Mouse (Mus musculus) midbrain, embryonic 16.5 days (tissue): ENCODE measurements around the gene Amer2. TPM values are rescaled to one million over a fixed set of nuclear protein-coding genes. Genes with fewer than 3 reads are reported as not detected.
A peak's percentile ranks its signal among the peaks of the same experiment; 100 is the strongest.

Source experiments
- ATAC-seq: fragments of 200-750 bp; cut with Nextera tagmentation; 2 replicates; pipeline ENCODE4 v1.8.0; 2017; ENCODE audit warnings: moderate TSS enrichment
- H3K27ac ChIP-seq: fragments of 300-500 bp; sonication (generic); 2 replicates; pipeline ENCODE4 v1.5.1; 2014; ENCODE audit warnings: mild to moderate bottlenecking, low read length, mixed read lengths
- H3K27me3 ChIP-seq: fragments of 300-500 bp; sonication (generic); 2 replicates; pipeline ENCODE4 v1.6.1; 2014; ENCODE audit warnings: low read depth, low read length, mixed read lengths; ENCODE audit not compliant: control insufficient read depth, insufficient read depth
- H3K36me3 ChIP-seq: fragments of 300-500 bp; sonication (generic); 2 replicates; pipeline ENCODE4 v1.6.1; 2014; ENCODE audit warnings: mild to moderate bottlenecking, low read length, moderate library complexity, mixed read lengths; ENCODE audit not compliant: control insufficient read depth, insufficient read depth
- H3K4me1 ChIP-seq: fragments of 300-500 bp; sonication (generic); 2 replicates; pipeline ENCODE4 v1.6.1; 2014; ENCODE audit warnings: mild to moderate bottlenecking, low read length, mixed read lengths; ENCODE audit not compliant: control insufficient read depth, insufficient read depth
- H3K4me2 ChIP-seq: fragments of 300-500 bp; sonication (generic); 2 replicates; pipeline ENCODE4 v1.6.1; 2014; ENCODE audit warnings: mild to moderate bottlenecking, low read length, mixed read lengths
- H3K4me3 ChIP-seq: fragments of 300-500 bp; sonication (generic); 2 replicates; pipeline ENCODE4 v1.5.1; 2014; ENCODE audit warnings: low read depth, mild to moderate bottlenecking, low read length, moderate library complexity, mixed read lengths
- H3K9ac ChIP-seq: fragments of 300-500 bp; sonication (generic); 2 replicates; pipeline ENCODE4 v1.6.1; 2014; ENCODE audit warnings: low read depth, low read length, mixed read lengths
- H3K9me3 ChIP-seq: fragments of 300-500 bp; sonication (generic); replicated peaks from 2 replicates; pipeline ENCODE4 v1.6.1; 2014; ENCODE audit warnings: mild to moderate bottlenecking, low read length, mixed read lengths; ENCODE audit not compliant: control insufficient read depth, poor library complexity, severe bottlenecking
- WGBS: fragments of 180-500 bp; shearing (Covaris S2); extraction: QIAGEN DNeasy Blood & Tissue Kit; methylation state at CpG from one replicate; pipeline ENCODE4 v1.1.7; 2014; 5-methylcytosine and 5-hydroxymethylcytosine counted together
- polyA plus RNA-seq: library from polyadenylated mRNA; unstranded; fragments of >200 nt; fragmentation: Nextera tagmentation; extraction: Ambion mirVana; gene quantifications from 2 replicates; pipeline ENCODE4 v1.2.1, GENCODE M21; 2015

The Amer2 gene
- polyA plus RNA-seq, 1 experiment from 2014 or later = 20.8 TPM

DNA sequence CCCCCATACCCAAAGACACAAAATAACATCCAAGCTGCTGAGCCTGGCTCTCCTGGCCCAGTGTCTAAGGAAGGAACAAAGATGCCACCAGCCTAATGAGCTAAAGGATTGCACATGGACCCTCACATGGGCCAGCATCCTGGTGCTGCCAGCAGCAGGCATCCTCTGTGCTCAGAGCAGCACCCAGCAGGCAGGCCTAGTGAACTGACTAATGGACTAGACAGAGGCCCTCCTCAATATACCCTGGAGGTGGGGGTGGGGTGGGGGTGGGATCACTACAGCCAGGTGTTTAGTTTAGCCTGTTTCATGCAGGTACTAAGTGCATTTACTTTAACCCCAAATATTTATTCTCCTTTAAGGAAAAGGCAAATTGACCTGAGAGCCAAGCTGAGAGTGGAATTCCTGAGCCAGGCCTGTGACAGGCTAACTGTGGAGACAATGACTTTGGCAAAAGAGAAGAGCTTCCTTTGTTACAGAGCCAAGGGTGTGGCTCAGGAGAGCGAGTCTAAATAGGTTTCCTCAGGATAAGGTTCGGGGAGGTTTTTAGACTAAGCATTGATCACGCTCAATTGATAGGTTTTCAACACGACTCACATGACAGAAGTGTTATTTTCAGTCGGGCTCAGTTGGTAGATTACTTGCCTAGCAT, 3.3 kb upstream of the Amer2 start:
- Histone ChIP-seq H3K36me3 (no peaks in the 10 kb centered on the region), H3K4me3 (no peak overlapping the region), H3K4me2 (no peak overlapping the region), H3K27ac (no peak overlapping the region), H3K4me1 (peaks cover 10% of the 10 kb centered on the region), H3K9ac (no peak overlapping the region), H3K27me3 (no peaks in the 10 kb centered on the region), H3K9me3 (no peaks in the 10 kb centered on the region)
- 48% methylated on average over 5 of the region's 5 CpGs for WGBS
- peak; percentile 37; the same call in 1 of the 2 replicates for ATAC-seq

DNA sequence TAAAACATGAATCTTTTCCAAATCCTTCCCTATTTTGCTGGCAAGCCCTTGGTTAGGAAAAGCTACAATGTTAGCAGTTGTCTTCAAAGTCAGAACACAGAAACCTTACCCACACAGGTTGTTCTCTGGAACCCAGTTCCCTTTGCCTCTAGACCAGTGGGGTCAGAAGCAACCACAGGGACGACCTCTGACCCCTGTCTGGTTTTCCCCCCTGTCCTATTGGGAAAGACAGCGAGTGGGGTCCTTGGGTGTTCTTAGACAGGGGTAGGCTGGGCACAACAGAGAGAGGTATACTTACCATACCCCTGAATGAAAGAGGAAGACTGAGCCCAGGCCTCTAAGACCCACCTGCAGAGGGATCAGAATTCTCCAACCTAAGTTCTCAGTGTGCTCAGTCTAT, 4.0 kb downstream of the Amer2 start:
- H3K36me3 ChIP-seq = no peaks in the 10 kb centered on the region
- WGBS = 41% methylated on average over 2 of the region's 2 CpGs
- no peaks in the 10 kb centered on the region for H3K27me3 ChIP-seq
- H3K9me3 ChIP-seq = no peaks in the 10 kb centered on the region
- peak; percentile 11; the same call in 1 of the 2 replicates for ATAC-seq
- H3K4me1 ChIP-seq = peaks cover 29% of the 10 kb centered on the region
- peak overlapping the region; percentile 99 for H3K27ac ChIP-seq
- peak overlapping the region; percentile 99; the same call in 1 of the 2 replicates for H3K9ac ChIP-seq
- H3K4me2 ChIP-seq = peak overlapping the region; percentile 96
- peak overlapping the region; percentile 96; the same call in 1 of the 2 replicates for H3K4me3 ChIP-seq

DNA sequence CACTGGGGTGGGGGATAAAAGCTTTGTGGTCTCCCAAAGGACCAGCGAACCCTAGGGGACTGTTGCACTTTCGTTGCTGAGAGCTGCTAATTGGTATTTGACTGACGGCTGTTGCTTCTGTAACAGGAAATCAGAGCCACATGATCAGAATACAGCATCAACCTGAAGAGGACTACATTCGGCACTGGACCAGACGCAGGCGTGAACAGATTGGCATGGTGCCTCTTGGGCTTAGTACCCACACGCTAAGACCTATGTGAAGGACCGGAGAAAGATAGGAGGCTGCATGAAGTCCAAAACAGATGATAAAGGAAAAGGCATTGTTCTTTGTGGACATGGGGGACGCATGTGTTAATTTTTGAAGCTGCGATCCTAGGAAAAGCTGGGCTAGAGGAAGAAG, 4.5 kb downstream of the Amer2 start:
- Histone ChIP-seq H3K9me3 (no peaks in the 10 kb centered on the region), H3K4me1 (peaks cover 32% of the 10 kb centered on the region), H3K36me3 (no peaks in the 10 kb centered on the region), H3K9ac (peak overlapping the region; percentile 99), H3K27me3 (no peaks in the 10 kb centered on the region), H3K4me3 (peak overlapping the region; percentile 96), H3K4me2 (peak overlapping the region; percentile 96), H3K27ac (peak overlapping the region; percentile 99)
- 4% methylated on average over 10 of the region's 10 CpGs for WGBS
- peak; percentile 74 for ATAC-seq

DNA sequence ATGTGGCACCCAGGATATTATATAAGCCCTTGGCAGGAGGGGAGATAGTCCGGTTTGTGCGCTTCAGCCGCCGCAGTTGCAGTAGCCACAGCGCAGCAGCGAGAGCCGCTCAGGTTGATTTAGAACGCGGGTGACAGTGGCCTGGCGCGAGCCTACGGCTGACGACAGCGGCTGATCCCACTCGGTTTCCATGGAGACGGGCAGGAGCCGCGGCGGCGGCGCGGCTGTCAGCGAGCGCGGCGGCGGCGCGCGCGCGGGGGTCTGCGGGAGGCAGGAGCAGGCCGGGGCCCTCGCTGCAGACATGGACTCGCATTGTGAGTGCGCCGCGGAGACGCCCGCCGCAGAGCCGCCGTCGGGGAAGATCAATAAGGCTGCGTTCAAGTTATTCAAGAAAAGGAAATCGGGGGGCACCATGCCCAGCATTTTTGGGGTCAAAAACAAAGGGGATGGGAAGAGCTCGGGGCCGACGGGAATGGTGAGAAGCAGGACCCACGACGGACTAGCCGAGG, 5.1 kb downstream of the Amer2 start:
- Histone ChIP-seq H3K4me2 (peak overlapping the region; percentile 96), H3K27ac (peak overlapping the region; percentile 99), H3K9ac (peak overlapping the region; percentile 99), H3K36me3 (no peaks in the 10 kb centered on the region), H3K4me1 (peaks cover 38% of the 10 kb centered on the region), H3K4me3 (peak overlapping the region; percentile 96), H3K9me3 (no peaks in the 10 kb centered on the region), H3K27me3 (no peaks in the 10 kb centered on the region)
- under 1% methylated on average over 53 of the region's 53 CpGs for WGBS
- peak; percentile 93 for ATAC-seq

DNA sequence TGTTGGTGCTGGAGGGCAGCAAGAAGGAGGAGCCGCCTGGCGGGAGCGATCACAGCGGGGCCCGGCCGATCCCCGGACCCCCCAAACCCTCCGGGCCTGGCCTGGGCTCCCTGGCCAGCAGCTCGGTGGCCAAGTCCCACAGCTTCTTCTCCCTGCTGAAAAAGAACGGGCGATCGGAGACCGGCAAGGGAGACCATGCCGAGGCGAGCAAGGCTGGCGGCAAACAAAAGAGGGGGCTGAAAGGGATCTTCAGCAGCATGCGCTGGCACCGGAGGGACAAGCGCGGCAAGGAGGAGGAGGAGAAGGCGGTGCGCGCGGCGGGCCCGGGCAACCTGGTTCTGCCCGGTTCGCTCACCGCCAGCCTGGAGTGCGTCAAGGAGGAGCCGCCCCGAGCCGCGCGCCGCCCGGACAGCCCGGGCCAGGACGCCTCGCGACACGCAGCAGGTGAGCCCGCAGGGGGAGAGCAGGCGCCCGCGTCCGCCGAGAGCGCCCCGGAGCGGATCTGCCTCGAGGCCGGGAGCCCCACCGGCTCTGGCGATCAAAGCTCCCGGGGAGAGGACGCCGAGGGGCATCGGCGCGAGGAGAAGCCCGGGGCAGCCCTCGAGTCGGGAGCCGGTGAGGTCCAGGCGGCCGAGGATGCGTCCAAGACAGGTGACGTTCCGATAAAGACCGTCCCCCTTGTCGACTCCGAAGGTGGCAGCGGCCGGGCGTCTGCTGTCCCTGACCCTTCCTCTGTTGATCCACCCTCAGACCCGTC, 5.7 kb downstream of the Amer2 start:
- under 1% methylated on average over 75 of the region's 77 CpGs for WGBS
- H3K9ac ChIP-seq = peak overlapping the region; percentile 99
- H3K36me3 ChIP-seq = no peaks in the 10 kb centered on the region
- no peaks in the 10 kb centered on the region for H3K27me3 ChIP-seq
- peaks cover 44% of the 10 kb centered on the region for H3K4me1 ChIP-seq
- peak; percentile 76 for ATAC-seq
- H3K4me2 ChIP-seq = peak overlapping the region; percentile 96
- peak overlapping the region; percentile 99 for H3K27ac ChIP-seq
- no peaks in the 10 kb centered on the region for H3K9me3 ChIP-seq
- H3K4me3 ChIP-seq = peak overlapping the region; percentile 96

DNA sequence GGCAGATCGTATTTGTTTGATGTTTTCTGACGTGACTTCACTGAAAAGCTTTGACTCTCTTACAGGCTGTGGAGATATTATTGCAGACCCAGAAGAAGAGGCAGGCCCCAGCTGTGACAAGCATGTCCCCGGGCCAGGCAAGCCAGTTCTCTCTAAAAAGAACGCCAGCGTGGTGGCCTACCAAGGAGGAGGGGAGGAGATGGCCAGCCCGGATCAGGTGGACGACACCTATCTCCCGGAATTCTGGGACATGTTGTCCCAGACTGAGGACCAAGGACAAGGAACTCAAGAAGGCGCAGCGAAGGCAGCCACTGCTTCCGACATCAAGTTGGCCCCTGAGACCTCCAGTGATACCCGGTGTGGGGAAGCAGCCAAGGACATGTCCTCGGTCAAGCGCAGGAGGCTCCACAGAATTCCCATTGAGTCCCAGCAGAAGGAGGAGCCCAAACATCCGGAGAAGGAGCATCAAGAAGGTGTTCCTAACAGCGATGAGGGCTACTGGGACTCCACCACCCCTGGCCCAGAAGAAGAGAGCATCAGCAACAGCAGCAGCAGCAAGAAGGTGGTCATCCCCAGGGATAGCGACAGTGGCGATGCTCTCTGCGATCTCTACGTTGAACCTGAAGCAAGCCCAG, 6.4 kb downstream of the Amer2 start:
- Histone ChIP-seq H3K4me2 (peak overlapping the region; percentile 96), H3K4me1 (peaks cover 51% of the 10 kb centered on the region), H3K36me3 (no peaks in the 10 kb centered on the region), H3K4me3 (peak overlapping the region; percentile 96), H3K9ac (peak overlapping the region; percentile 99), H3K9me3 (no peaks in the 10 kb centered on the region), H3K27ac (peak overlapping the region; percentile 99), H3K27me3 (no peaks in the 10 kb centered on the region)
- WGBS = 41% methylated on average over 20 of the region's 20 CpGs
- ATAC-seq = no peak

DNA sequence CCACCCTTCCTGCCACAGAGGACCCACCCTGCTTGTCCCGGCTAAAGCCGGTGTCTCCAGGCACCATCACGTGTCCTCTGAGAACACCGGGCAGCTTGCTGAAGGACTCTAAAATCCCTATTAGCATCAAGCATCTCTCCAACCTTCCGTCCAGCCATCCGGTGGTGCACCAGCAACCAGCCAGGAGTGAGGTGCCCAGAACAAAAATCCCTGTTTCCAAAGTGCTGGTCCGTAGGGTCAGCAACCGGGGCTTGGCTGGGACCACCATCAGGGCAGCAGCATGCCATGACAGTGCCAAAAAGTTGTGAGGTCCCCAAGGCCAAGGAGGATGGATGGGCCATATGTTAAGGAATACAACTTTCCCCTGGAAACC, 6.9 kb downstream of the Amer2 start:
- Histone ChIP-seq H3K4me2 (peak overlapping the region; percentile 96), H3K27ac (peak overlapping the region; percentile 3; the same call in 1 of the 2 replicates), H3K9ac (peak overlapping the region; percentile 99), H3K36me3 (no peaks in the 10 kb centered on the region), H3K27me3 (no peaks in the 10 kb centered on the region), H3K4me1 (peaks cover 56% of the 10 kb centered on the region), H3K9me3 (no peaks in the 10 kb centered on the region), H3K4me3 (peak overlapping the region; percentile 96)
- 63% methylated on average over 8 of the region's 8 CpGs for WGBS
- no peak for ATAC-seq

DNA sequence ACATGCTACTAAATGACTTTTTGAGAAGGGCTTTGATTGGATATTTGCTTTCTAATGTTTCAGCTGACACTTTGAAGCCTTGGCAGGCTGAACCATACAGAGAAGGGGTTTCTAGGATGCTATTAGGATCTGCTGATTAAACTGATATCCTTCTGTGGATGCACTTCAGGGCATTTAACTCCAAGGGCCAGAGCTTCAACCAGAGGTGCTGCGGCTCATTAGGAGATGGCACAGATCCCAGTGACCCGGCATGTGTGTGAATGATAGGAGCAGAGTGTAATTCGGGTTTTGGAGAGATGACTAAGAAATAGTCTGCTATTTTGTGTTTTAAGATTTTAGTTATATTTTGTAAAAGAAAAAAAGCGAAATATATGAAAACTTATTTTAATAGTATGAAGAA, 8.6 kb downstream of the Amer2 start:
- no peaks in the 10 kb centered on the region for H3K27me3 ChIP-seq
- H3K9ac ChIP-seq = peak overlapping the region; percentile 63
- H3K4me3 ChIP-seq = peak overlapping the region; percentile 43
- H3K36me3 ChIP-seq = peaks cover 2% of the 10 kb centered on the region; the same call in 1 of the 2 replicates
- peak overlapping the region; percentile 96 for H3K4me2 ChIP-seq
- peaks cover 71% of the 10 kb centered on the region for H3K4me1 ChIP-seq
- no peaks in the 10 kb centered on the region for H3K9me3 ChIP-seq
- no peak overlapping the region for H3K27ac ChIP-seq
- ATAC-seq = no peak
- 42% methylated on average over 4 of the region's 4 CpGs for WGBS
